Mouse (Mus musculus) adrenal gland, adult 10 weeks (tissue): ENCODE data around the gene Krtap5-2. TPM values are rescaled to one million over a fixed set of nuclear protein-coding genes. Genes with fewer than 3 reads are reported as not detected.

Experiments
- polyA plus RNA-seq: library from polyadenylated mRNA; stranded (reverse); fragments of 350-450 nt; fragmentation: Illumina TruSeq; extraction: RNeasy Lipid Tissue Mini Kit (QIAGEN cat#74804); gene quantifications from one replicate; pipeline ENCODE4 v1.2.3, GENCODE M21; 2014; ENCODE audit warnings: low read depth, low replicate concordance

Gene Krtap5-2
- polyA plus RNA-seq, result not detected

DNA sequence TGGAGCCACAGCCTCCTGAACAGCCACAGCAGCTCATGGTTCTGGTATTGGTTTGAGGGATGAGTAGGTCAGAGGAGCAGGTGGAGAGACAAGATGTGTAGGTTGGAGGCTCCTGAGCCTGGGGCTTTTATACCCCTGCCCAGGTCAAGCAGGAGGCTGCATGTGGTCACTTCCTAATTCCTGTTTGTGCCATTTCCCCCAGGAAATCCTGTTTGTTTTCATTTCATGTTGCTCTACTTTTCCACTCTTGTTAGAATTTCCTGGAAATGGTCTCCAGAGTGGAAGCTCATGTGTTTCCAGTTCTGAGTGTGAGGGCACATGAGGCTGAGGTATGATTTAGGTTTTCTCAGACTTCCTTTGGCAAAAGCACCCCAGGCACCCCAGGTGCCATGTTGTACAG lies at the start of gene Krtap5-2:
Krtap5-2 (minus strand) TSS at position 101 of the 400 bp plus-strand sequence.

DNA sequence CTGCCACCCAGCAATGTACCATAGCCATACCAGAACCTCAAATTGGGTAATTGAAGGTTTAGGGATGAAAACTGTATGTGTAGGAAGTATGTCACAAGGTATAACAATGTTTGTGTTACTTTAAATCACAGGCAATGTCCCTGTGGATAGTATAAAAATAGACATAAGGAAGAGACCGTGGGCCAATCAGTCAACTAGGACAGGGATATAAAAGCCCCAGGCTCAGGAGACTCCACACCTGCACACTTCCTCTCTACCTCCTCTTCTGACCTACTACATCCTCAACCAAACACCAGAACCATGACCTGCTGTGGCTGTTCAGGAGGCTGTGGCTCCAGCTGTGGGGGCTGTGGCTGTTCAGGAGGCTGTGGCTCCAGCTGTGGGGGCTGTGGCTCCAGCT lies 35.8 kb upstream of the Krtap5-2 start, which contains the start of gene Gm7579:
Gm7579 (plus strand) TSS at position 301 of the 400 bp plus-strand sequence.

DNA sequence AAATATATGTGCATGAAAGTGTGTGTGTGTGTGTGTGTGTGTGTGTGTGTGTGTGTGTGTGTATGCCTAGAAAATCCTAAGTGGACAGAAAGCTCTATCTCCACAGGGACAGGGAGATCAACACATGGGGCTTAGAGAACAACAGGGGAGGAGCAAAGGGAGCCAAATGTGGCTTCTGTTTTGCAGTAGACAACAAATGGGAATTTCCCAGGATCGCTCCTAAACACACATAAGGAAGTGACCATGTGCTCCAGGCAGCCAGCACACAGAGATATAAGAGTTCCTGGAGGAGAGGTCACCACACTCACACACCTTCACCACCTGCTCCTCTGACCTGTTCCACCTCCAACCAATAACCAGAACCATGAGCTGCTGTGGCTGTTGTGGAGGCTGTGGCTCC lies 25.3 kb upstream of the Krtap5-2 start, which contains the start of gene Krtap5-3:
Krtap5-3 (plus strand) TSS at position 301 of the 400 bp plus-strand sequence.

DNA sequence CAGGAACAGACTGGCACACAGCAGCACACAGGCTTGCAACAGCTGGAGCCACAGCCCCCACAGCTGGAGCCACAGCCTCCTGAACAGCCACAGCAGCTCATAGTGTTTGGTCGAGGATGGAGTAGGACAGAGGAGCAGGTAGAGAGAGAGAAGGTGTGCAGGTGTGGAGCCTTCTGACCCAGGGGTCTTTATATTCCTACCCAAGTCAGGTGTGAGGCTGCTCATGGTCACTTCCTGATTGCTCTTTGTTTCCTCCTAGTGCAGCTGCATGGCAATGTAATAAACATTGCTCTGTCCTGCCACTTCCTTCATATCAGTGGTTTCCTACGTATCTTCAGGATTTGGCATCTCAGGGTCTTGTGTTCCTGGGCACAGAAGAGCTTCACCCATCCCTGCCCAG lies 14.5 kb upstream of the Krtap5-2 start, which contains the start of gene Gm10153:
Gm10153 (minus strand) TSS at position 101 of the 400 bp plus-strand sequence.

DNA sequence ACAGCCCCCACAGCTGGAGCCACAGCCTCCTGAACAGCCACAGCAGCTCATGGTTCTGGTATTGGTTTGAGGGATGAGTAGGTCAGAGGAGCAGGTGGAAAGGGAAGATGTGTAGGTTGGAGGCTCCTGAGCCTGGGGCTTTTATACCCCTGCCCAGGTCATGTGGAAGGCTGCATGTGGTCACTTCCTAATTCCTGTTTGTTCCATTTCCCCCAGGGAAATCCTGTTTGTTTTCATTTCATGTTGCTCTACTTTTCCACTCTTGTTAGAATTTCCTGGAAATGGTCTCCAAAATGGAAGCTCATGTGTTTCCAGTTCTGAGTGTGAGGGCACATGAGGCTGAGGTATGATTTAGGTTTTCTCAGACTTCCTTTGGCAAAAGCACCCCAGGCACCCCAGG lies 10.2 kb downstream of the Krtap5-2 start, which contains the start of gene Gm4553:
Gm4553 (minus strand) TSS at position 101 of the 400 bp plus-strand sequence.

DNA sequence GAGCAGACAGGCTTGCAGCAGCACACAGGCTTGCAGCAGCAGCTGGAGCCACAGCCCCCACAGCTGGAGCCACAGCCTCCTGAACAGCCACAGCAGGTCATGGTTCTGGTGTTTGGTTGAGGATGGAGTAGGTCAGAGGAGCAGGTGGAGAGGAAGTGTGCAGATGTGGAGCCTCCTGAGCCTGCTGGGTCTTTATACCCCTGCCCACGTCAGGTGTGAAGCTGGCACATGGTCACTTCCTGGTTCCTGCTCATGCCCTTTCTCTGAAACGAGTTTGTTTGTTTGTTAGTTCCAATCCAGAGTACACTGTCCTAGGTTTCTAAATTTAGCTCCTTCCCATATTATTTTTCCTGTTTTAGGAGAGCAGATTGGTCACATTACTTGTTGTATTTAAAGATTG lies 18.8 kb downstream of the Krtap5-2 start, which contains the start of gene Gm29735:
Gm29735 (minus strand) TSS at position 101 of the 400 bp plus-strand sequence.

DNA sequence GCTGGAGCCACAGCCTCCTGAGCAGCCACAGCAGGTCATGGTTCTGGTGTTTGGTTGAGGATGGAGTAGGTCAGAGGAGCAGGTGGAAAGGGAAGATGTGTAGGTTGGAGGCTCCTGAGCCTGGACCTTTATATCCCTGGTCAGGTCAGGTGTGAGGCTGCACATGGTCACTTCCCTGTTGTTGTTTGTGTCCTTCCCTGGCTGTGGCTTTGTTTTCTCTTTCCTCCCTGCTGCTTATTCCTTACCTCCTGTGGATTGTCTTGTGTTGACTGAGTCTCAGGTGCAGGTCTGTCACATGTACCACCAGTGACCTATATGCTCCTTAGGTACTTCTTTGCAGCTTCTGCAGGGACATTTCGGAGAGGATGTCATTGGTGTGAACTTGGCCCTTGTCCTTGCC lies 31.3 kb downstream of the Krtap5-2 start, which contains the start of gene Gm45337:
Gm45337 (minus strand) TSS at position 101 of the 400 bp plus-strand sequence.

DNA sequence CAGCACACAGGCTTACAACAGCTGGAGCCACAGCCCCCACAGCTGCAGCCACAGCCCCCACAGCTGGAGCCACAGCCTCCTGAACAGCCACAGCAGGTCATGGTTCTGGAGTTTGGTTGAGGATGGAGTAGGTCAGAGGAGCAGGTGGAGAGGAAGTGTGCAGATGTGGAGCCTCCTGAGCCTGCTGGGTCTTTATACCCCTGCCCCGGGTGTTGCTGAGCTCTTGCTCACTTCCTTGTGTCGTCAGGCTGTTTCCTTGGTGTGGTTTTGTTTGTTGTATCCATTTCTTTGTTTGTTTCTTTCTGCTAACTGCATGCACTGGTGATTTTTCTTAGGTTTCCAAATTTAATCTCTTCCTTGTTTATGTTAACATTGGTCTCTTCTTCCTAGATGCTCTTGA lies 39.9 kb downstream of the Krtap5-2 start, which contains the start of gene Gm39115:
Gm39115 (minus strand) TSS at position 101 of the 400 bp plus-strand sequence.

Other genes starting within 250 kb of the Krtap5-2 start
- gene Brsk2, start 226.3 kb downstream of the Krtap5-2 start, polyA plus RNA-seq, result 0.35 TPM
- 13.5 TPM for gene Mob2, start 114.9 kb downstream of the Krtap5-2 start, polyA plus RNA-seq
- 2.4 TPM for gene Dusp8, start 80.2 kb downstream of the Krtap5-2 start, polyA plus RNA-seq
- gene Gm45618, start 55.3 kb downstream of the Krtap5-2 start, polyA plus RNA-seq, result not detected
- gene Gm39115, start 40.0 kb downstream of the Krtap5-2 start, polyA plus RNA-seq, result not detected
- gene Gm45337, start 31.4 kb downstream of the Krtap5-2 start, polyA plus RNA-seq, result not detected
- gene Gm29735, start 18.9 kb downstream of the Krtap5-2 start, polyA plus RNA-seq, result not detected
- gene Gm4553, start 10.3 kb downstream of the Krtap5-2 start, polyA plus RNA-seq, result not detected
- gene Gm10153, start 14.4 kb upstream of the Krtap5-2 start, polyA plus RNA-seq, result not detected
- gene Krtap5-3, start 25.4 kb upstream of the Krtap5-2 start, polyA plus RNA-seq, result not detected
- not detected for gene Gm7579, start 35.9 kb upstream of the Krtap5-2 start, polyA plus RNA-seq
- gene Krtap5-5, start 54.0 kb upstream of the Krtap5-2 start, polyA plus RNA-seq, result not detected
- not detected for gene Gm40460, start 65.1 kb upstream of the Krtap5-2 start, polyA plus RNA-seq
- not detected for gene Gm2431, start 82.3 kb upstream of the Krtap5-2 start, polyA plus RNA-seq
- not detected for gene Gm4559, start 98.4 kb upstream of the Krtap5-2 start, polyA plus RNA-seq
- gene Krtap5-1, start 121.1 kb upstream of the Krtap5-2 start, polyA plus RNA-seq, result not detected
- gene Krtap5-4, start 127.5 kb upstream of the Krtap5-2 start, polyA plus RNA-seq, result not detected
- gene Ifitm10, start 197.7 kb upstream of the Krtap5-2 start, polyA plus RNA-seq, result not detected
- 31.1 TPM for gene Gm49369, start 206.7 kb upstream of the Krtap5-2 start, polyA plus RNA-seq
- 97.6 TPM for gene Ctsd, start 212.0 kb upstream of the Krtap5-2 start, polyA plus RNA-seq